Mouse (Mus musculus): ENCODE results near the gene Med22. TPM values are rescaled to one million over a fixed set of nuclear protein-coding genes. Genes with fewer than 3 reads are reported as not detected.

The Med22 gene
- polyA plus RNA-seq, 1 experiment = 38.6 TPM

DNA sequence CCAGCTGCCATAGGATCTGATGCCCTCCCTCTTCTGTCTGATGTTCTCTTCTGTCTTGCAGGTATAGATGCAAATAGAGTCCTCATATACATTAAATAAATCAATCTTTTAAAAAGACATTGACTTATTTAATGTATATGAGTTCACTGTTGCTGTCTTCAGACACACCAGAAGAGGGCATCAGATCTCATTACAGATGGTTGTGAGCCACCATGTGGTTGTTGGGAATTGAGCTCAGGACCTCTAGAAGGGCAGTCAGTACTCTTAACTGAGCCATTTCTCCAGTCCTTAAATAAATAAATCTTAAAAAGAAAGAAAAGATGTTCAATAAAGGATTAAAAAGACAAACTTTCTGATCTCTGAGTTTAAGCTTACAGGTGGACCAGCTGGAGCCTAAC, 1.1 kb downstream of the Med22 start:
- H3K79me2 ChIP-seq (ENCODE audit: control insufficient read depth, insufficient read depth) = peaks cover 52% of the 10 kb centered on the region
- TF ChIP-seq MYOG (IDR thresholded peaks at IDR 0.05; ENCODE audit: control insufficient read depth in 1 of 3, insufficient read depth in 1 of 3, insufficient read length in 2 of 3, low read depth in 2 of 3) (no peak), POLR2A (IDR thresholded peaks at IDR 0.05; ENCODE audit: insufficient read length, low read depth) (no peak), MAX (IDR thresholded peaks at IDR 0.05; ENCODE audit: low read depth) (no peak), POLR2AphosphoS2 (IDR thresholded peaks at IDR 0.05; ENCODE audit: insufficient read length, low read depth) (no peak), MYOD1 (IDR thresholded peaks at IDR 0.05; ENCODE audit: control insufficient read depth in 1 of 3, insufficient read length in 2 of 3, low read depth in 2 of 3) (no peak), TCF3 (IDR thresholded peaks at IDR 0.05; ENCODE audit: insufficient read length, low read depth) (no peak), CEBPB (IDR thresholded peaks at IDR 0.05; ENCODE audit: insufficient read depth, poor library complexity, severe bottlenecking) (no peak), TCF12 (IDR thresholded peaks at IDR 0.05; ENCODE audit: insufficient read depth, poor library complexity, severe bottlenecking) (no peak), REST (IDR thresholded peaks at IDR 0.05; ENCODE audit: insufficient read depth, insufficient read length) (no peak), SRF (IDR thresholded peaks at IDR 0.05; ENCODE audit: control insufficient read depth, insufficient read length, low read depth) (no peak), E2F4 (IDR thresholded peaks at IDR 0.05; ENCODE audit: insufficient read depth) (no peak), USF1 (IDR thresholded peaks at IDR 0.05; ENCODE audit: low read depth) (no peak)
- peaks cover 26% of the 10 kb centered on the region for H3K36me3 ChIP-seq (ENCODE audit: control insufficient read depth, insufficient read depth)
- H3K4me2 ChIP-seq (ENCODE audit: low read depth) = peak overlapping the region; percentile 98
- peak overlapping the region; percentile 95 for H3K4me3 ChIP-seq
- H3K27me3 ChIP-seq (ENCODE audit: control insufficient read depth, insufficient read depth, insufficient read length) = no peaks in the 10 kb centered on the region
- peak overlapping the region; percentile 66 for H3ac ChIP-seq (ENCODE audit: control insufficient read depth, insufficient read length)

DNA sequence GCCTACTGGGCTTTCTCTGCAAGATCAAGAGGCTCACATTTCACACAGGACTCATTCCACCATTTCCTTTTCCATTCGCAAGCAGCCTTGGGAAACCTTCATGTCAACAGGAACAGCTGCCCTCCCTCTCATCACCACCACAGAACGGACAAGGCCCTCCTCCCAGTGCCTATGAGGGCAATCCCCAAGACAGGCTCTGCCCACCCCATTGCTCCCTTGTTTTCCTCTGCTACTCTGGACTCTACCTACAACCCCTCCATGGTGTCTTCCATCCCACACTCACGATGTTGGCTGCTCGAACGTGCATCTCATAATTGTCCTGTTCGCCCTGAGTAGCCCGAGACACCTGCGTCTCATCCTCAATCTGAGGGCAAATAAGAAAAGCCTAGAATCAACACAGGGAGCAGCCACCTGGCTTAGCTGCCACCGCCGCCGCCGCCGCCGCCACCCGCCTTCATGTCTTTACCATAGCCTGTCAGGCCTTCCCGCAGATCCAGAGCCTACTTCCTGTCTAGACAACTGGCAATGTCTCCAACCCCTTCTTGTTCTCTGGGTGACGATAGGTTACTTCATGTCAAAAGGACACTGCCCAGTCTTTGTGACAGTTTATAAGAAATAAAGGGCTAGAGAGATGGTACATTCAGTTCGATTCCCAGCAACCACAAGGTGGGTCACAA, 1.6 kb downstream of the Med22 start:
- peaks cover 21% of the 10 kb centered on the region for H3K36me3 ChIP-seq (ENCODE audit: control insufficient read depth, insufficient read depth)
- peak overlapping the region; percentile 95 for H3K4me3 ChIP-seq

DNA sequence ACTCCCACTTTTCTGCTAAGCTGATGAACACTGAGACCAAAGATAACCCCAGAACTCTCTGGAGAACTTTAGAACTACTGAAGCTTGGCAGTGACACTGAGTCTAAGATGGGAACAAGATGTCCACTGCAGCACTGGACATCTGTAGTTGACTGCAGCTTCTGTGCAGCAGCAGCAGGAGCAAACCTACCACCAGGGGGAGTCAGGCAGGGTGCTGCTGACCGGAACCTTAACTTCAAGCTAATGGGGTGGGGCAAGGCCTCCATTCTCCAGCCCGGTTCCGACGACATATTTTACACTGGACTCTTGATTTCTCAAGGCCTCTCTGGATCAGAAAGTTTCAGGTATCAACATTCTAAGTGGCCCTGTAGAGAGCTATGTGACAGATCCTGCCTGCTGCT, 3.4 kb downstream of the Med22 start:
- TF ChIP-seq POLR2A (IDR thresholded peaks at IDR 0.05; ENCODE audit: insufficient read length, low read depth) = no peak
- TF ChIP-seq MYOG (IDR thresholded peaks at IDR 0.05; ENCODE audit: control insufficient read depth in 1 of 3, insufficient read depth in 1 of 3, insufficient read length in 2 of 3, low read depth in 2 of 3) = no peak
- TF ChIP-seq TCF3 (IDR thresholded peaks at IDR 0.05; ENCODE audit: insufficient read length, low read depth) = no peak
- no peak for TF ChIP-seq POLR2AphosphoS2 (IDR thresholded peaks at IDR 0.05; ENCODE audit: insufficient read length, low read depth)
- no peak for TF ChIP-seq USF1 (IDR thresholded peaks at IDR 0.05; ENCODE audit: low read depth)
- no peak for TF ChIP-seq TCF12 (IDR thresholded peaks at IDR 0.05; ENCODE audit: insufficient read depth, poor library complexity, severe bottlenecking)
- no peak for TF ChIP-seq MAX (IDR thresholded peaks at IDR 0.05; ENCODE audit: low read depth)
- Histone ChIP-seq H3K4me2 (ENCODE audit: low read depth) (no peak overlapping the region), H3ac (ENCODE audit: control insufficient read depth, insufficient read length) (no peak overlapping the region), H3K4me3 (no peak overlapping the region), H3K79me2 (ENCODE audit: control insufficient read depth, insufficient read depth) (peaks cover 52% of the 10 kb centered on the region), H3K36me3 (ENCODE audit: control insufficient read depth, insufficient read depth) (peaks cover 4% of the 10 kb centered on the region), H3K27me3 (ENCODE audit: control insufficient read depth, insufficient read depth, insufficient read length) (no peaks in the 10 kb centered on the region)

More for the DNA sequence above, 1.6 kb downstream of the Med22 start:
- TF ChIP-seq USF1 (IDR thresholded peaks at IDR 0.05; ENCODE audit: low read depth) (no peak), MYOD1 (IDR thresholded peaks at IDR 0.05; ENCODE audit: control insufficient read depth in 1 of 3, insufficient read length in 2 of 3, low read depth in 2 of 3) (no peak), REST (IDR thresholded peaks at IDR 0.05; ENCODE audit: insufficient read depth, insufficient read length) (no peak), POLR2AphosphoS2 (IDR thresholded peaks at IDR 0.05; ENCODE audit: insufficient read length, low read depth) (no peak), CEBPB (IDR thresholded peaks at IDR 0.05; ENCODE audit: insufficient read depth, poor library complexity, severe bottlenecking) (no peak), TCF3 (IDR thresholded peaks at IDR 0.05; ENCODE audit: insufficient read length, low read depth) (no peak), POLR2A (IDR thresholded peaks at IDR 0.05; ENCODE audit: insufficient read length, low read depth) (no peak), SRF (IDR thresholded peaks at IDR 0.05; ENCODE audit: control insufficient read depth, insufficient read length, low read depth) (no peak), MAX (IDR thresholded peaks at IDR 0.05; ENCODE audit: low read depth) (no peak), MYOG (IDR thresholded peaks at IDR 0.05; ENCODE audit: control insufficient read depth in 1 of 3, insufficient read depth in 1 of 3, insufficient read length in 2 of 3, low read depth in 2 of 3) (no peak), TCF12 (IDR thresholded peaks at IDR 0.05; ENCODE audit: insufficient read depth, poor library complexity, severe bottlenecking) (no peak), E2F4 (IDR thresholded peaks at IDR 0.05; ENCODE audit: insufficient read depth) (no peak)
- Histone ChIP-seq H3ac (ENCODE audit: control insufficient read depth, insufficient read length) (no peak overlapping the region), H3K79me2 (ENCODE audit: control insufficient read depth, insufficient read depth) (peaks cover 49% of the 10 kb centered on the region), H3K4me2 (ENCODE audit: low read depth) (peak overlapping the region; percentile 98), H3K27me3 (ENCODE audit: control insufficient read depth, insufficient read depth, insufficient read length) (no peaks in the 10 kb centered on the region)

DNA sequence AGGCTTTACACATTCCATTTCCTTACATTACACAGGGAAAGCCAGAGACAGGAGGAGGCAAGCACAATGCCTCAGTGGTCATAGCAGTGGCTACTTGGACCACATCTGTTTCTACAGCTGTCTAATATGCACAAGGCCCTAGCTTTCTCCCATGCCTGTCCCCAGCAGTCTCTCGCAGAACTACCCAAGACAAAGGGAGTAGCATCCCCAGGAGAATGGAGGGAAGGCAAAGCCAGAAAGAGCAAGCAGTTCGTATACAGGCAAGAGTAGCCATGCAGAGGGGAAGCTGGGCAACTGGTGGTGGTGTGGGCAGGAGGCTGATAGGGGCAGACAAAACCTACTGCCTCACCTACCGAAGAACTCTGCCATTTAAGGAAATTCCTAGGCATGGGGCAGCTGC, 4.0 kb downstream of the Med22 start:
- peaks cover 52% of the 10 kb centered on the region for H3K79me2 ChIP-seq (ENCODE audit: control insufficient read depth, insufficient read depth)
- no peak overlapping the region for H3ac ChIP-seq (ENCODE audit: control insufficient read depth, insufficient read length)
- H3K4me2 ChIP-seq (ENCODE audit: low read depth) = no peak overlapping the region
- no peaks in the 10 kb centered on the region for H3K27me3 ChIP-seq (ENCODE audit: control insufficient read depth, insufficient read depth, insufficient read length)
- TF ChIP-seq TCF3 (IDR thresholded peaks at IDR 0.05; ENCODE audit: insufficient read length, low read depth) = no peak
- no peak for TF ChIP-seq REST (IDR thresholded peaks at IDR 0.05; ENCODE audit: insufficient read depth, insufficient read length)
- TF ChIP-seq USF1 (IDR thresholded peaks at IDR 0.05; ENCODE audit: low read depth) = no peak
- no peak for TF ChIP-seq E2F4 (IDR thresholded peaks at IDR 0.05; ENCODE audit: insufficient read depth)
- TF ChIP-seq MAX (IDR thresholded peaks at IDR 0.05; ENCODE audit: low read depth) = no peak
- no peak overlapping the region for H3K4me3 ChIP-seq
- H3K36me3 ChIP-seq (ENCODE audit: control insufficient read depth, insufficient read depth) = no peaks in the 10 kb centered on the region

DNA sequence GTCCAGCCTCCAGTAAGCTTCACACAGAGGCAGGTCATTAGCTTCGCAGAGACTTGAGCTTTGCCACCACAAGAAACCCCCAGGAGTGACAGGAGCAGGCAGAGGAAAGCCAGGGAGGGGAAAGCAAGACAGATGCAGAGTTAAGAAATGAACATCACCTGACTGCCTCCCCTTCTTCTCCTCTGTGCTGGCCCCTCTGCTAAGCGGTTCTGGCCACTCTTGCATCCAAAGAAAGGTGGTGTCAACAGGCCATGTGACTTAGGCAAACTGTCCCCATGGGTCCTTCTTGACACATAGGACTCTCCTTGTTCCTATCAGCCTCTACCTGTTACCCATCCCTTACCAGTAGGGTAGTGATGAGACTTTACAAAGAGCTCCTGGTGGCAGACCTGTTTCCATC, 4.5 kb downstream of the Med22 start:
- H3K79me2 ChIP-seq (ENCODE audit: control insufficient read depth, insufficient read depth) = peaks cover 52% of the 10 kb centered on the region
- no peaks in the 10 kb centered on the region for H3K27me3 ChIP-seq (ENCODE audit: control insufficient read depth, insufficient read depth, insufficient read length)
- no peak overlapping the region for H3K4me3 ChIP-seq
- no peak for TF ChIP-seq USF1 (IDR thresholded peaks at IDR 0.05; ENCODE audit: low read depth)
- no peak for TF ChIP-seq POLR2A (IDR thresholded peaks at IDR 0.05; ENCODE audit: insufficient read length, low read depth)
- TF ChIP-seq CEBPB (IDR thresholded peaks at IDR 0.05; ENCODE audit: insufficient read depth, poor library complexity, severe bottlenecking) = no peak
- TF ChIP-seq TCF3 (IDR thresholded peaks at IDR 0.05; ENCODE audit: insufficient read length, low read depth) = no peak
- TF ChIP-seq MAX (IDR thresholded peaks at IDR 0.05; ENCODE audit: low read depth) = no peak
- TF ChIP-seq E2F4 (IDR thresholded peaks at IDR 0.05; ENCODE audit: insufficient read depth) = no peak
- no peak for TF ChIP-seq REST (IDR thresholded peaks at IDR 0.05; ENCODE audit: insufficient read depth, insufficient read length)
- TF ChIP-seq MYOG (IDR thresholded peaks at IDR 0.05; ENCODE audit: control insufficient read depth in 1 of 3, insufficient read depth in 1 of 3, insufficient read length in 2 of 3, low read depth in 2 of 3) = no peak
- no peak for TF ChIP-seq SRF (IDR thresholded peaks at IDR 0.05; ENCODE audit: control insufficient read depth, insufficient read length, low read depth)
- TF ChIP-seq MYOD1 (IDR thresholded peaks at IDR 0.05; ENCODE audit: control insufficient read depth in 1 of 3, insufficient read length in 2 of 3, low read depth in 2 of 3) = no peak
- no peak for TF ChIP-seq POLR2AphosphoS2 (IDR thresholded peaks at IDR 0.05; ENCODE audit: insufficient read length, low read depth)
- TF ChIP-seq TCF12 (IDR thresholded peaks at IDR 0.05; ENCODE audit: insufficient read depth, poor library complexity, severe bottlenecking) = no peak
- H3K36me3 ChIP-seq (ENCODE audit: control insufficient read depth, insufficient read depth) = no peaks in the 10 kb centered on the region
- no peak overlapping the region for H3K4me2 ChIP-seq (ENCODE audit: low read depth)
- H3ac ChIP-seq (ENCODE audit: control insufficient read depth, insufficient read length) = no peak overlapping the region
